Comparison of ENCODE assay signal across 27 mouse cellular contexts in genomic region chr4:102647056-102647455, GRCm38 (mm10).
DNase-seq lines count a peak whose midpoint lies in the region; ATAC-seq and TF ChIP-seq lines count a peak whose summit lies in the region.
"Had no signal": no experiment of that assay in that cellular context is flagged by ENCODE, and none has a peak within 500 bp of the region (broad histone marks: within the 10 kb centered on the region; RNA-seq: fewer than 3 reads in every experiment).

No protein-coding gene starts in this region.

- 6% methylated on average over 2 of the region's 2 CpGs for WGBS in liver, adult 2 months
- WGBS in liver, embryonic 12.5 days (ENCODE audit: insufficient replicate concordance), result 27% methylated on average over 2 of the region's 2 CpGs

- TF ChIP-seq CTCF in liver, adult 2 months (IDR thresholded peaks at IDR 0.05; ENCODE audit: low read depth, low read length), result no peak
- no peak for TF ChIP-seq CTCF in bone marrow macrophage, adult 2 months (IDR thresholded peaks at IDR 0.05; ENCODE audit: low read depth, low read length)

- ATAC-seq in liver, embryonic 12.5 days, result no peak
- ATAC-seq in megakaryocyte, adult 5-6 weeks (ENCODE audit: poor library complexity, severe bottlenecking), result peak; percentile 77
- no peak for ATAC-seq in megakaryocyte-erythroid progenitor cell, adult 5-6 weeks (replicated peaks; ENCODE audit: low FRiP score, low TSS enrichment, poor library complexity, severe bottlenecking)
- ATAC-seq: CD4-positive, CD25-positive, alpha-beta regulatory T cell, adult 4 months; forebrain, postnatal 0 days; hindbrain, embryonic 16.5 days; midbrain, embryonic 16.5 days had no signal

- no peaks in the 10 kb centered on the region for H3K36me3 ChIP-seq in liver, adult 2 months (ENCODE audit: control insufficient read depth, insufficient read depth, low read length)
- H3K36me3 ChIP-seq in liver, embryonic 12.5 days, result no peaks in the 10 kb centered on the region
- H3K36me3 ChIP-seq: kidney, embryonic 15.5 days; lung, embryonic 15.5 days; neural tube, embryonic 12.5 days; stomach, embryonic 15.5 days had no signal

- no peak overlapping the region for H3K9ac ChIP-seq in liver, adult 2 months (ENCODE audit: low read depth, low read length)
- no peak overlapping the region for H3K9ac ChIP-seq in liver, embryonic 12.5 days
- H3K9ac ChIP-seq: forebrain, postnatal 0 days; kidney, embryonic 15.5 days; lung, embryonic 15.5 days; neural tube, embryonic 12.5 days; stomach, embryonic 15.5 days had no signal

- H3K4me2 ChIP-seq in liver, embryonic 12.5 days, result no peak overlapping the region
- H3K4me2 ChIP-seq: kidney, embryonic 15.5 days; lung, embryonic 15.5 days; midbrain, embryonic 11.5 days; neural tube, embryonic 12.5 days; stomach, embryonic 15.5 days had no signal

- no peaks in the 10 kb centered on the region for H3K9me3 ChIP-seq in liver, embryonic 12.5 days (replicated peaks)
- H3K9me3 ChIP-seq: kidney, embryonic 15.5 days; lung, embryonic 15.5 days; neural tube, embryonic 12.5 days; stomach, embryonic 15.5 days had no signal

- DNase-seq in liver, adult 2 months (ENCODE audit: extremely low read depth, low read depth, low spot score), result peak; percentile 84
- no peak for DNase-seq in Muller cell, postnatal 12 days (ENCODE audit: inconsistent ontology term)
- DNase-seq in left cerebral cortex, adult 11 months (ENCODE audit: low spot score), result no peak
- DNase-seq: adrenal gland, postnatal 10 days; cerebellum, adult 11 months; cerebellum, adult 9-11 months; forebrain, postnatal 0 days; gastrocnemius, postnatal 10 days; heart, postnatal 14 days; kidney, adult 18-20 months; layer of hippocampus, postnatal 36 days; liver; lung, postnatal 4 days had no signal

- no peaks in the 10 kb centered on the region for H3K27me3 ChIP-seq in liver, adult 2 months (ENCODE audit: control insufficient read depth, insufficient read depth, low read length)
- H3K27me3 ChIP-seq in liver, embryonic 12.5 days (replicated peaks), result no peaks in the 10 kb centered on the region
- H3K27me3 ChIP-seq: kidney, embryonic 15.5 days; lung, embryonic 15.5 days; neural tube, embryonic 12.5 days; stomach, embryonic 15.5 days had no signal

- TF ChIP-seq POLR2A in liver, adult 2 months (IDR thresholded peaks at IDR 0.05; ENCODE audit: extremely low read depth, insufficient read depth, low read length), result no peak
- TF ChIP-seq POLR2A in bone marrow macrophage, adult 2 months (IDR thresholded peaks at IDR 0.05; ENCODE audit: borderline replicate concordance, low read depth, low read length), result no peak

- H3K27ac ChIP-seq in liver, adult 2 months (replicated peaks; ENCODE audit: insufficient read depth, low read depth, low read length), result no peak overlapping the region
- H3K27ac ChIP-seq in liver, embryonic 12.5 days, result no peak overlapping the region
- H3K27ac ChIP-seq in bone marrow macrophage, adult 2 months (ENCODE audit: insufficient read depth, low read depth, low read length), result peak overlapping the region; percentile 67
- H3K27ac ChIP-seq: kidney, embryonic 15.5 days; lung, embryonic 15.5 days; neural tube, embryonic 12.5 days; stomach, embryonic 15.5 days had no signal

- H3K4me1 ChIP-seq in liver, adult 2 months (ENCODE audit: control insufficient read depth, insufficient read depth, low read length), result peaks cover 6% of the 10 kb centered on the region; the same call in 1 of the 2 replicates
- H3K4me1 ChIP-seq in liver, embryonic 12.5 days, result no peaks in the 10 kb centered on the region
- H3K4me1 ChIP-seq in bone marrow macrophage, adult 2 months (ENCODE audit: control insufficient read depth, insufficient read depth, low read length), result peaks cover 19% of the 10 kb centered on the region
- H3K4me1 ChIP-seq: kidney, embryonic 15.5 days; lung, embryonic 15.5 days; neural tube, embryonic 12.5 days; stomach, embryonic 15.5 days had no signal

- H3K79me2 ChIP-seq in liver, adult 2 months (ENCODE audit: control insufficient read depth, insufficient read depth, low read length), result no peaks in the 10 kb centered on the region

- no peak overlapping the region for H3K4me3 ChIP-seq in liver, adult 2 months (ENCODE audit: insufficient read depth, low read depth, low read length)
- no peak overlapping the region for H3K4me3 ChIP-seq in liver, embryonic 12.5 days
- H3K4me3 ChIP-seq in bone marrow macrophage, adult 2 months (ENCODE audit: insufficient read depth, low read length), result no peak overlapping the region
- H3K4me3 ChIP-seq: erythroblast, embryonic 14.5 days; kidney, embryonic 15.5 days; lung, embryonic 15.5 days; myocyte; neural tube, embryonic 12.5 days; stomach, embryonic 15.5 days had no signal
